Mouse (Mus musculus) C2C12 (cell line): ENCODE results near the gene Hyal1.

ENCODE experiments used
- CTCF ChIP-seq: IDR thresholded peaks from one replicate; pipeline ENCODE4 v1.5.1; 2011; ENCODE audit not compliant: control insufficient read depth, insufficient read depth, insufficient read length
- MAX ChIP-seq: IDR thresholded peaks from one replicate; pipeline ENCODE4 v1.6.1; 2011; ENCODE audit warnings: mild to moderate bottlenecking, control low read depth
- USF1 ChIP-seq: IDR thresholded peaks from one replicate; pipeline ENCODE4 v1.6.1; 2011; ENCODE audit warnings: low read depth, mild to moderate bottlenecking, control low read depth, moderate library complexity

DNA sequence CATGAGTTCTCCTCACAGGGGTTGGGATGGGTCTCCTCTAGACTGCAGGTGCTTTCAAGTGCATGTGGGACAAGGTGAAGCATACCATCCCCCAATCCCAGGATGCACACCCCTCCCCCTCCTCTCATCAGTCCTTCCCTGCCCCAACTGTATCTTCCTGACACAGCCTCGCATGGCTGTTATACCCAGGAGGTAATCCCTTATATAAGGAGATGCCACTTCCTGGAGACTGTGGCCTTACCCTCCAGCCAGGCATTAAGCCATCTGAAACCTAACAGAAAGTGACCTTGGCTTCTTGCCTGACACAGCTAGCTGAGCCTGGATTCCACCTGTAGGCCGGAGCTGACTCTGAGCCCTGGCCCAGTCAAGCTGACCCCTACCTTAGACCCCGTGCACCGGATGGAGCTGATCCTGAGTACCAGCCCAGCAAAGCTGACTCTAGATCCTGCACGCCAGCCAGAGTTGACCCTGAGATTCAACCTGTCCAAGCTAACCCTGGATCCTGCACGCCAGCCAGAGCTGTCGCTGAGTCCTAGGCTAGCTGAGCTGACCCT, 5.9 kb downstream of the Hyal1 start:
- no peak for TF ChIP-seq CTCF
- no peak for TF ChIP-seq USF1
- no peak for TF ChIP-seq MAX
